Mouse (Mus musculus) spleen, adult 2 months (tissue): ENCODE measurements around the gene Cd46.

ENCODE experiments used
- CTCF ChIP-seq: fragments of 200-500 bp; IDR thresholded peaks from 2 replicates; pipeline ENCODE4 v1.5.1; 2011; ENCODE audit warnings: mild to moderate bottlenecking, inconsistent platforms; ENCODE audit not compliant: insufficient read depth, insufficient read length, insufficient replicate concordance; ENCODE audit errors: extremely low read depth
- POLR2A ChIP-seq: fragments of 200-500 bp; IDR thresholded peaks from 2 replicates; pipeline ENCODE4 v1.6.1; 2011; ENCODE audit warnings: low read depth, low read length, inconsistent platforms

GRCm38 (mm10) chr1:195017626-195018025 is 74.4 kb downstream of the Cd46 start:
- TF ChIP-seq POLR2A (no peak), CTCF (no peak)
